In the genomic region with DNA sequence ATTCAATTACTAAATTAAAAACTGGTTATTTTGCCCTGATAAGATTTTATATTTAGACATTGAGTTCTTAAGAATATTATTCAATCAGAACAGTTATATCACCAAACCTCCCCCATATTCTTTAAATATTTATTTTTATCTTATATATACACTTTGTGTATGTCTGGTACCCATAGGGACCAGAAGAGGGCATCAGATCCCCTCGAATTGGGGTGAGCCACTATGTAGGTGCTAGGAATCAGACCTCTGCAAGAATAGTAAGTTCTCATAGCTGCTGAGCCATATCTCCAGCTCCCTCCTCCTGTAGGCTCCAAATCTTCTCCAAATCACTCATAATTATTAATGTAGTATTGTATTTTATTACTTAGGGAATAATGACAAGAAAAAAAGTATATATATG, we compare ENCODE assay signal across 33 mouse cellular contexts.
DNase-seq lines count a peak whose midpoint lies in the region; ATAC-seq and TF ChIP-seq lines count a peak whose summit lies in the region.
"Had no signal": no experiment of that assay in that cellular context is flagged by ENCODE, and none has a peak within 500 bp of the region (broad histone marks: within the 10 kb centered on the region; RNA-seq: fewer than 3 reads in every experiment).

No protein-coding gene starts in this region.

- ATAC-seq in hindbrain, embryonic 12.5 days (ENCODE audit: low FRiP score) = no peak
- ATAC-seq: CD4-positive, CD25-positive, alpha-beta regulatory T cell, adult 4 months; forebrain, postnatal 0 days had no signal

- no peaks in the 10 kb centered on the region for H3K27me3 ChIP-seq in kidney, adult 2 months (replicated peaks; ENCODE audit: control insufficient read depth, insufficient read depth, low read length)
- no peaks in the 10 kb centered on the region for H3K27me3 ChIP-seq in hindbrain, embryonic 12.5 days
- no peaks in the 10 kb centered on the region for H3K27me3 ChIP-seq in hindbrain, embryonic 10.5 days (ENCODE audit: insufficient read depth, poor library complexity, severe bottlenecking)
- H3K27me3 ChIP-seq: embryonic facial prominence, embryonic 12.5 days; heart, embryonic 15.5 days; kidney, embryonic 15.5 days; limb, embryonic 12.5 days; liver, embryonic 13.5 days had no signal

- H3K9me3 ChIP-seq in hindbrain, embryonic 12.5 days (replicated peaks) = no peaks in the 10 kb centered on the region
- H3K9me3 ChIP-seq in hindbrain, embryonic 10.5 days = no peaks in the 10 kb centered on the region
- H3K9me3 ChIP-seq: embryonic facial prominence, embryonic 12.5 days; G1E; heart, embryonic 10.5 days; heart, embryonic 15.5 days; kidney, embryonic 15.5 days; limb, embryonic 12.5 days; liver, embryonic 13.5 days had no signal

- H3K4me3 ChIP-seq in gastrocnemius, adult 2 months = no peak overlapping the region
- H3K4me3 ChIP-seq in kidney, adult 2 months (ENCODE audit: insufficient read depth, low read depth, low read length) = no peak overlapping the region
- no peak overlapping the region for H3K4me3 ChIP-seq in hindbrain, embryonic 12.5 days
- no peak overlapping the region for H3K4me3 ChIP-seq in hindbrain, embryonic 10.5 days
- H3K4me3 ChIP-seq: embryonic facial prominence, embryonic 12.5 days; heart, embryonic 10.5 days; heart, embryonic 15.5 days; kidney, embryonic 15.5 days; limb, embryonic 12.5 days; liver, embryonic 13.5 days had no signal

- no peak for TF ChIP-seq POLR2A in kidney, adult 2 months (IDR thresholded peaks at IDR 0.05; ENCODE audit: low read depth, low read length)

- H3K36me3 ChIP-seq in kidney, adult 2 months (ENCODE audit: control insufficient read depth, insufficient read depth, low read length) = no peaks in the 10 kb centered on the region
- peaks cover 9% of the 10 kb centered on the region for H3K36me3 ChIP-seq in hindbrain, embryonic 12.5 days
- H3K36me3 ChIP-seq in hindbrain, embryonic 10.5 days = peaks cover 7% of the 10 kb centered on the region; the same call in 1 of the 2 replicates
- H3K36me3 ChIP-seq: heart, embryonic 15.5 days; liver, embryonic 13.5 days had no signal

- no peak overlapping the region for H3K4me2 ChIP-seq in hindbrain, embryonic 12.5 days (replicated peaks)
- H3K4me2 ChIP-seq: embryonic facial prominence, embryonic 12.5 days; heart, embryonic 15.5 days; hindbrain, embryonic 14.5 days; kidney, embryonic 15.5 days; limb, embryonic 12.5 days; liver, embryonic 13.5 days had no signal

- intact Hi-C loops in gastrocnemius, adult 2 months (cut with DNase I) = no loop called here

- peak; percentile 6; the same call in 1 of the 2 replicates for TF ChIP-seq CTCF in gastrocnemius, adult 2 months (IDR thresholded peaks at IDR 0.05)
- no peak; the same call in 1 of the 2 replicates for TF ChIP-seq CTCF in kidney, adult 2 months (conservative IDR thresholded peaks at IDR 0.05; ENCODE audit: insufficient read depth, insufficient read length, low read depth, low read length)

- H3K27ac ChIP-seq in gastrocnemius, adult 2 months = no peak overlapping the region
- H3K27ac ChIP-seq in kidney, adult 2 months (ENCODE audit: insufficient read depth, low read depth, low read length) = no peak overlapping the region
- no peak overlapping the region for H3K27ac ChIP-seq in hindbrain, embryonic 12.5 days
- no peak overlapping the region for H3K27ac ChIP-seq in hindbrain, embryonic 10.5 days
- H3K27ac ChIP-seq: embryonic facial prominence, embryonic 12.5 days; heart, embryonic 10.5 days; heart, embryonic 15.5 days; hindbrain, embryonic 14.5 days; kidney, embryonic 15.5 days; limb, embryonic 12.5 days; liver, embryonic 13.5 days; macrophage had no signal

- no peaks in the 10 kb centered on the region for H3K4me1 ChIP-seq in kidney, adult 2 months (ENCODE audit: control insufficient read depth, insufficient read depth, low read length)
- H3K4me1 ChIP-seq in hindbrain, embryonic 12.5 days = peaks cover 9% of the 10 kb centered on the region
- H3K4me1 ChIP-seq in hindbrain, embryonic 10.5 days (replicated peaks) = peaks cover 14% of the 10 kb centered on the region
- H3K4me1 ChIP-seq: embryonic facial prominence, embryonic 12.5 days; heart, embryonic 10.5 days; liver, embryonic 13.5 days had no signal

- no peak for DNase-seq in gastrocnemius, adult 2 months
- no peak for DNase-seq in gastrocnemius, postnatal 4 days (ENCODE audit: low spot score in 2 of 2)
- DNase-seq in 3T3-L1 (ENCODE audit: low read depth, low spot score) (peak; percentile 14), ES-CJ7 (ENCODE audit: low read depth, low spot score) (peak; percentile 25), R1 (ENCODE audit: low read depth, low spot score) (peak; percentile 27)
- no peak for DNase-seq in kidney, adult 2 months
- no peak for DNase-seq in hindbrain, embryonic 10.5 days (ENCODE audit: low spot score)
- DNase-seq: adrenal gland, postnatal 10 days; cerebellum, adult 11 months; cerebellum, adult 9-11 months; embryo, embryonic 11 days; forebrain, postnatal 0 days; gastrocnemius, postnatal 14 days; heart, postnatal 36 days; kidney, adult 11 months; liver, embryonic 13.5 days; lung, adult 2 months; lung, postnatal 10 days; midbrain, embryonic 14.5 days; retina, postnatal 1 day; right cerebral cortex, postnatal 25 days; thymus, adult 18-20 months; thymus, postnatal 25 days had no signal

- WGBS in kidney, adult 2 months = 47% methylated on average over 1 of the region's 1 CpGs
- 41% methylated on average over 1 of the region's 1 CpGs for WGBS in hindbrain, embryonic 12.5 days
- WGBS in hindbrain, embryonic 10.5 days = 34% methylated on average over 1 of the region's 1 CpGs

- no peak overlapping the region for H3K9ac ChIP-seq in hindbrain, embryonic 12.5 days
- H3K9ac ChIP-seq: embryonic facial prominence, embryonic 12.5 days; forebrain, postnatal 0 days; heart, embryonic 15.5 days; hindbrain, embryonic 14.5 days; kidney, embryonic 15.5 days; limb, embryonic 12.5 days; liver, embryonic 13.5 days had no signal

Comparison
In these comparisons a context has a peak if more than half of its experiments do, and no peak if none do; other contexts are left out.
1. DNase-seq: peak in 3T3-L1 (single experiment), ES-CJ7 (single experiment) and R1 (single experiment); none in gastrocnemius, adult 2 months (single experiment), gastrocnemius, postnatal 4 days (0 of 2), kidney, adult 2 months (single experiment) and hindbrain, embryonic 10.5 days (single experiment).